Mouse (Mus musculus): ENCODE measurements at regions not wholly inside any gene's neighbourhood (a gene's known extent, or its start where the extent isn't known, plus 50 kb on each side); places are given as distances from the start of the nearest gene placed in this dataset.

GRCm38 (mm10) chr13:85418671-85419070 lies 129.7 kb upstream of the Rasa1 start:
- H3K4me3 ChIP-seq = no peak overlapping the region
- H3K4me2 ChIP-seq = no peak overlapping the region
- no peaks in the 10 kb centered on the region for H3K9me3 ChIP-seq
- 81% methylated on average over 1 of the region's 1 CpGs for WGBS
- H3K36me3 ChIP-seq = no peaks in the 10 kb centered on the region
- no peak overlapping the region for H3K27ac ChIP-seq
- no peak overlapping the region for H3K9ac ChIP-seq
- H3K4me1 ChIP-seq = no peaks in the 10 kb centered on the region
- ATAC-seq (ENCODE audit: borderline replicate concordance, extremely low read depth, low FRiP score, low TSS enrichment) = no peak
- no peaks in the 10 kb centered on the region for H3K27me3 ChIP-seq

- Histone ChIP-seq H3K27ac (no peak overlapping the region), H3K4me3 (no peak overlapping the region), H3K9me3 (no peaks in the 10 kb centered on the region), H3K36me3 (no peaks in the 10 kb centered on the region), H3K9ac (no peak overlapping the region), H3K4me1 (no peaks in the 10 kb centered on the region), H3K27me3 (no peaks in the 10 kb centered on the region), H3K4me2 (no peak overlapping the region)
- WGBS = 77% methylated on average over 4 of the region's 4 CpGs
- no peak for ATAC-seq (ENCODE audit: borderline replicate concordance, extremely low read depth, low FRiP score, low TSS enrichment)
Measured at GRCm38 (mm10) chr13:85414951-85415350, 126.0 kb upstream of the Rasa1 start.

DNA sequence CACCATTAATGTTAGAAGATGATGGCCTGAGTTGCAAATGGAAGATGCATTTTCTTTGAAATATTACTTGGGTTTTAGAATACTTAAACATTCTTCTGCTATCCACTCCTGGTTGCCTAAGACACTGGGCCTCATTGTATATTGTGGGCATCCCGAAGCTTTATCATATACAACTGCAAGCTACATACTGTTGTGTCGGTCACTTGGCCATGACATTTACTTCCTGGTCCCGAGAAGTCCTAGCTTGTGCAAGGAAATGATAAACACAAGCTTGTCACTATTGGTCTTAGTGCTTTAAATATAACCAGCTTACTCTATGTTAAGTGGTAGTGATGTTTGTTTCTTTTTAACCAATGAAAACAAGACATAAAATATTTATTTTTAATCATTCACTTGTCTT lies 122.4 kb upstream of the Rasa1 start:
- H3K4me1 ChIP-seq = no peaks in the 10 kb centered on the region
- H3K9me3 ChIP-seq = no peaks in the 10 kb centered on the region
- H3K36me3 ChIP-seq = no peaks in the 10 kb centered on the region
- no peak overlapping the region for H3K4me3 ChIP-seq
- no peak overlapping the region for H3K9ac ChIP-seq
- no peaks in the 10 kb centered on the region for H3K27me3 ChIP-seq
- no peak overlapping the region for H3K4me2 ChIP-seq
- 62% methylated on average over 3 of the region's 3 CpGs for WGBS
- no peak overlapping the region for H3K27ac ChIP-seq
- ATAC-seq (ENCODE audit: borderline replicate concordance, extremely low read depth, low FRiP score, low TSS enrichment) = no peak

DNA sequence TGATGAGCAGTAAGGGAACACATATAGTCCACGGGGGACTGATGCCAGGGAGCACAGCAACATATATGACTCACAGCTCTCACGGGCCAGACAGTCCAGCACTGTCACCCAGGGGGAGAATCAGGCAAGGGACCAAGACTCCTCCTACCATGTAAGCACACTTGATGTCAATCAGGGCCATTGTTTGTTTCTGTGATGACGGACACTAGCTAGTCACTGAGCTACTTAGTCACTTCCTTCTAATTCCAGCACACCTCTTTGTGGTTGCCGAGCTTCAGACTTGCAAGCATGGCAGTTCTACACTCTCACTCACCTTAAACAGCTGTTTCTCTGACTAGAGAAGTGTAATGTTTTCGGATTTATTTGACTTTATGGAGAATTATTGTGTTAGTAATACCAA lies 109.9 kb upstream of the Rasa1 start:
- Histone ChIP-seq H3K36me3 (no peaks in the 10 kb centered on the region), H3K4me2 (no peak overlapping the region), H3K27me3 (no peaks in the 10 kb centered on the region), H3K4me1 (no peaks in the 10 kb centered on the region), H3K4me3 (no peak overlapping the region), H3K9me3 (no peaks in the 10 kb centered on the region), H3K27ac (no peak overlapping the region), H3K9ac (no peak overlapping the region)
- WGBS = 53% methylated on average over 5 of the region's 5 CpGs
- ATAC-seq (ENCODE audit: borderline replicate concordance, extremely low read depth, low FRiP score, low TSS enrichment) = no peak

DNA sequence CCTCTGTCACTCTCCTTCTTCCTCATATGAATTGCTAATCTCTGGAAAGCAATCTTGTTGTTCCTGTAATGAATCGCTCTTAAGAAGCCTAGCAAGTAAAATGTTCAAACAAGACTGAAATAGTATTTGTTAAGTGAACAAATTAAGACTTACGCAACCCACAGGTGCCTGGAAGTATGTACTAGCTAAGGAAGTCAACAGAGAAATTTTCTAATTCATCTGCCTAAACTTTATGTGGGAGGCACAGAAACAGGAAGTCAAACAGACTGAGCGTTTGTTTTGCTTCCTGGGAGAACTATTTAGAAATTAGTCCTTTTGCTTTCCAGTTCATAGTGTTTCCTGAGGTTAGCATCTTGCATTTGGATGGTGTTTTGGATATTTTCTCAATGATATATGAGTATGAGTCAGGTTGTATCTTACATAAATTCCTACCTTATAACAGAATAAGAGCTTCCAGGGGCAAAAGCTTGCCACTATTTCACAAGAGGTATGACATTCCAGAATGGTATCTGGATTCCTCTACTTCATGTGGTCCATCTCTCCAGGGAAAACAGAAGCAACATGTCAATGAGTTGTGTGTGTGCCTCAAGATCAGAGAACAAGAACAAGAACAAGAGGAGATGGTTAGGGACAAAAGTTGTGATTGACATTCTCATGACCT lies 87.5 kb upstream of the Rasa1 start:
- Histone ChIP-seq H3K9me3 (no peaks in the 10 kb centered on the region), H3K4me3 (no peak overlapping the region), H3K4me2 (no peak overlapping the region), H3K9ac (no peak overlapping the region), H3K27ac (no peak overlapping the region), H3K27me3 (no peaks in the 10 kb centered on the region), H3K4me1 (no peaks in the 10 kb centered on the region), H3K36me3 (no peaks in the 10 kb centered on the region)
- ATAC-seq (ENCODE audit: borderline replicate concordance, extremely low read depth, low FRiP score, low TSS enrichment) = no peak
- 58% methylated on average over 3 of the region's 3 CpGs for WGBS

GRCm38 (mm10) chr13:85359621-85360020 lies 70.7 kb upstream of the Rasa1 start:
- Histone ChIP-seq H3K27me3 (no peaks in the 10 kb centered on the region), H3K9me3 (no peaks in the 10 kb centered on the region), H3K4me2 (no peak overlapping the region), H3K4me3 (no peak overlapping the region), H3K36me3 (no peaks in the 10 kb centered on the region), H3K9ac (no peak overlapping the region), H3K27ac (no peak overlapping the region), H3K4me1 (no peaks in the 10 kb centered on the region)
- WGBS = 58% methylated on average over 2 of the region's 2 CpGs
- no peak for ATAC-seq (ENCODE audit: borderline replicate concordance, extremely low read depth, low FRiP score, low TSS enrichment)

DNA sequence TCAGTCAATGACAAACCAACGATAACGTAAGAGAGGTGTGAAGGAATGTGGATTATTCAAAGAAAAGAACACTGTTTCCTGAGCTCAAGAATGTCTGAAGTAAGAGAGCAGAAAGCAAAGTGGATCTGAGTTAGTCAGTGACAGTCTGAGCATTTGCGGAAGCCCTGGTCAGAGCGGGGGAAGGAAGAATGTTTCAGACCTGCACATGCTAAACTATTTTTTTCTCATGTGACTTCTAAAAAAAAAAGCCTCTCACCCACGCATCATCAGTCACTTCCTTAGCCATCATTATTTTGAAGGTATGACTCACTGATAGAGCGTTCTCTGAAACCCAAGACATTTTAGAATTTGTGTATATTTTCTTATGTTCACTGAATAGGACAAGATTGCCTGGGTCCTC lies 70.2 kb upstream of the Rasa1 start:
- no peak overlapping the region for H3K9ac ChIP-seq
- H3K4me3 ChIP-seq = no peak overlapping the region
- H3K27me3 ChIP-seq = no peaks in the 10 kb centered on the region
- H3K27ac ChIP-seq = no peak overlapping the region
- H3K4me2 ChIP-seq = no peak overlapping the region
- no peaks in the 10 kb centered on the region for H3K36me3 ChIP-seq
- 63% methylated on average over 6 of the region's 6 CpGs for WGBS
- no peaks in the 10 kb centered on the region for H3K4me1 ChIP-seq
- ATAC-seq (ENCODE audit: borderline replicate concordance, extremely low read depth, low FRiP score, low TSS enrichment) = no peak
- H3K9me3 ChIP-seq = no peaks in the 10 kb centered on the region

DNA sequence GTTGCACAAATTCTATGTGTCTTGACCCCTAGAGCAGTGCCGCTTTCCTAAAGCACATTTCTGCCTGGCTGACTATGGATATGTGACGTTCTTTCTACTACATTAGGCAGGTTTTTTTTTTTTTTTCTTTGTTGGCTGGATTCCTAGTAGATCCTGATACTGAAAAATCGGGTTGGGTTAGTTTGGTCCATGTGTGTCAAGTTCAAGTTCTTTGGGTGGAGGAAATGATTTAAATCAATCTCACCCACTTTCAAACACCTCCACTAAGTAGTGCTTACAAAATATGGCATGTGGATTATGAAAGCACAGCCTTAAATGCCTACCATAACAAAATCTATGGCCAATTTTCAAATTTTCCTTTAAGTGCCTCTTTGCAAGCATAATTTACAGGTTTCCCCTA lies 63.1 kb upstream of the Rasa1 start:
- Histone ChIP-seq H3K9me3 (no peaks in the 10 kb centered on the region), H3K4me3 (no peak overlapping the region), H3K27ac (no peak overlapping the region), H3K4me2 (no peak overlapping the region), H3K4me1 (no peaks in the 10 kb centered on the region), H3K36me3 (no peaks in the 10 kb centered on the region), H3K27me3 (no peaks in the 10 kb centered on the region), H3K9ac (no peak overlapping the region)
- WGBS = 57% methylated on average over 3 of the region's 3 CpGs
- no peak for ATAC-seq (ENCODE audit: borderline replicate concordance, extremely low read depth, low FRiP score, low TSS enrichment)

All from lung, embryonic 15.5 days (tissue).